Mouse (Mus musculus) mature B cell (primary cell): ENCODE data around the gene Ppp1r37.
"Not testable (repeated sequence)": the region's sequence is repeated elsewhere in the genome, so short reads cannot be mapped to it uniquely, and the experiment has no call there.

ENCODE experiments used
- in situ Hi-C: fragments of 300-500 bp; cut with MboI; formaldehyde crosslinking; loops from 2 replicates; pipeline ENCODE4 v1.14.3; 2019

Ppp1r37 gene

GRCm38 (mm10) chr7:19541681-19542154 lies 21.2 kb downstream of the Ppp1r37 start:
- in situ Hi-C loops, result no loop called here

GRCm38 (mm10) chr7:19540771-19541566 lies 21.9 kb downstream of the Ppp1r37 start:
- in situ Hi-C loops, result no loop called here

GRCm38 (mm10) chr7:19534676-19535075 lies 28.2 kb downstream of the Ppp1r37 start:
- in situ Hi-C loops, result no loop called here

GRCm38 (mm10) chr7:19532240-19532639 lies 30.6 kb downstream of the Ppp1r37 start:
- in situ Hi-C loops, result no loop called here

- in situ Hi-C loops, result no loop called here
These were observed 31.8 kb downstream of the Ppp1r37 start for GRCm38 (mm10) chr7:19531077-19531476.

- in situ Hi-C loops, result no loop called here
These were observed 37.8 kb downstream of the Ppp1r37 start for GRCm38 (mm10) chr7:19525105-19525481.

GRCm38 (mm10) chr7:19524420-19525104 lies 38.3 kb downstream of the Ppp1r37 start:
- in situ Hi-C loops, result no loop called here

GRCm38 (mm10) chr7:19523757-19524419 lies 39.0 kb downstream of the Ppp1r37 start:
- in situ Hi-C loops, result no loop called here

- in situ Hi-C loops, result no loop called here
These were observed 39.7 kb downstream of the Ppp1r37 start for GRCm38 (mm10) chr7:19523017-19523756.

GRCm38 (mm10) chr7:19520032-19520431 lies 42.8 kb downstream of the Ppp1r37 start:
- in situ Hi-C loops, result no loop called here

- in situ Hi-C loops, result no loop called here
These were observed 45.1 kb downstream of the Ppp1r37 start, which contains the start of gene Nkpd1 for GRCm38 (mm10) chr7:19517652-19518365. Gene Nkpd1 (plus strand): TSS chr7:19517838.

GRCm38 (mm10) chr7:19512353-19512752 lies 50.5 kb downstream of the Ppp1r37 start:
- in situ Hi-C loops, result no loop called here

GRCm38 (mm10) chr7:19511934-19512333 lies 50.9 kb downstream of the Ppp1r37 start:
- in situ Hi-C loops, result not testable (repeated sequence)

GRCm38 (mm10) chr7:19509786-19510185 lies 53.1 kb downstream of the Ppp1r37 start:
- in situ Hi-C loops, result no loop called here

GRCm38 (mm10) chr7:19508924-19509568 lies 53.8 kb downstream of the Ppp1r37 start:
- in situ Hi-C loops, result no loop called here

GRCm38 (mm10) chr7:19508150-19508923 lies 54.5 kb downstream of the Ppp1r37 start, which contains the start of the genes Bloc1s3 and Trappc6a:
Gene Bloc1s3 (minus strand): TSS chr7:19508367.
Gene Trappc6a (plus strand): TSS chr7:19508395.
- in situ Hi-C loops, result no loop called here

- in situ Hi-C loops, result no loop called here
These were observed 55.3 kb downstream of the Ppp1r37 start for GRCm38 (mm10) chr7:19507612-19507981.

GRCm38 (mm10) chr7:19506969-19507611 lies 55.8 kb downstream of the Ppp1r37 start:
- in situ Hi-C loops, result no loop called here

- in situ Hi-C loops, result no loop called here
These were observed 56.5 kb downstream of the Ppp1r37 start for GRCm38 (mm10) chr7:19506326-19506725.
